Comparison of ENCODE assay signal across 4 mouse cellular contexts in the genomic region with DNA sequence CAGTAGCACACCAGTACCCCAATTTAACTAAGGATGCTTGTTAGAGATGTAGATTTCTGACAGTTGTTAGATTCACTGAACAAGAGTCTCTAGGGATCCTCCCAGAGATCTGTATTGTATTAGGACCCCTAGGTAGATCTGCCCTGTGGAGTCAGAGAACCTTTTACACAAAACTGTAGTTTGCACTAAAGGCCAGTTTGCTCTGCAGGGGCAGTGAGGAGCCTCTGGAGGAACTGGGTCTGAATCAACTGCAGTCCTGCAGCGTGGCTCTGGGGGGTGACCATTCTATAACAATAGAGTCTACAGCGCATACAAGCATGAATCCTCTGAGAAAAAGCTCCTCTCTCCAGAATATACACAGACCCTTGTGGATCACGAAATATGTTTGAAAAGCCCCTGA.
"Had no signal": no experiment of that assay in that cellular context is flagged by ENCODE, and none has a peak within 500 bp of the region (broad histone marks: within the 10 kb centered on the region; RNA-seq: fewer than 3 reads in every experiment).

No protein-coding gene starts in this region.

- DNase-seq: lung, postnatal 10 days; right cerebral cortex, postnatal 14 days; thymus, adult 2 months; thymus, postnatal 4 days had no signal
